Mouse (Mus musculus) thymus, adult 18-20 months (tissue): ENCODE data around the gene Fem1a.

Experiments used
- DNase-seq, 2 experiments: peaks; one replicate each; pipeline ENCODE4 v3.0.0; 2022; ENCODE audit warnings: mixed read lengths in 2 of 2

Gene Fem1a

DNA sequence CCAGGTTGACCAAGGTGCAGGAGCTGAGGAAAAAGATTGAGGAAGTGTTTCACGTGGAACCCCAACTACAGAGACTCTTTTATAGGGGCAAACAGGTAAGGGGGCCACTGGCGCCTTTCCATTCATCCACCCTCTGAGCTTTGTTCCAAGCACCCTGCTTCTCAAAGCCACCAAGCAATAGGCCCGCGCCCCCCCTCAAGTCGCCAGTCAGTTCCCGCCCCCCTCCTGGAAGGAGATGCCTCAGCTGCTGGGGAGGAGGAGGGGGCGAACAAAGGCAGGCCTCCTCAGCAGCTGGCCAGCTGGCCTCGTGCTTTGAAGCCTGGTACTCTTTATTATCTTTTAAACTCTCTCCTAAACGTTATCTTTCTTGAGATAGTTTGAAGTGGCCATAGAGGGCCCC, 48.5 kb downstream of the Fem1a start:
- DNase-seq, result no peak

GRCm38 (mm10) chr17:56305826-56306225, 49.2 kb downstream of the Fem1a start:
- DNase-seq, result peak in 1 of 2 experiments; percentile 31

DNA sequence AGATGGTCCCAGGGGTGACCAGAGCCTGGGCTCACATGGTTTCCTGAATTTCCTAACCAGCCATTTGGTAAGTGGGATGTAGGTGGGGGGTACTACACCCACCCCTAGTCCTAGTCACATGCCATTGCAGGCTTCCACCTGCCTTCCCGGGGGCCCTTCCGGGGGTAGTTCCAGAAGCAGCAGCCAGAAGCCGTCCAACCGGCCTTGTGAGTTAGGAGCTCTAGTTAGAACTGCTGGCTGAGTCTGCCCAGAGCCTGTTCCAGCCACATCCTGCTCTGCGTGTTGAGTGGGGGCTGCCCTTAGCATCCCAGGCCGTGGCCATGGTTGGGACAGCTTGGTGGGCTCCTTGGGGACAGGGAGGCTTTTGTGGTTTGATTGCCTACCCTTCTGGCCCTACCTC, 51.5 kb downstream of the Fem1a start:
- DNase-seq, result no peak

DNA sequence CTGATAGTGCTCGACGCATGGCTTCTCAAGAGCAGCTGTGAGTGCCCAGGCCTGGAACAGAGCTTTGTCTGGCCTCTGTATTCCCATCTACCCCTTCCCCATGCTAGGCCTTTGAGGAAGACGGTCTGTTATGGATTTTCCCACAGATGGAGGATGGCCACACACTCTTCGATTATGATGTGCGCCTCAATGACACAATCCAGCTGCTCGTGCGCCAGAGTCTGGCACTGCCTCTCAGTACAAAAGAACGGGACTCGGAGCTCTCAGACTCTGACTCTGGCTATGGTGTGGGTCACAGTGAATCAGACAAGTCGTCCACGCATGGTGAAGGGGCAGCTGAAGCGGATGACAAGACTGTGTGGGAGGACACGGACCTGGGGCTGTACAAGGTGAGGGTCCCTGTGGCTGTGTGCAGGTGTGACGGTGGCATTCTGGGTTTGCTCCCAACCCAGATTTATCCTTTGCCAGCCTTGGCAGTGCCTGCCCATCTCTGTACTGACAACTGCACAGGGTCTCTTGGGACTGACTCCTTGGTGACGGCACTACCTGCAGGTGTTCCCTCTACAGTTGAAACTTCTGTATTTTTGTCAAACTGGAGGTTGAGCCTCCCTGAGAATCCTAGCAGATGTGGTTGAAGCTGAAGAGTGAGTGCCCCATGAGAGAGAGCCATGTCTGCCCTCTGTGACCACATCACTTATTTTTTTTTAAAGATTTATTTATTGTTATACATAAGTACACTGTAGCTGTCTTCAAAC, 52.8 kb downstream of the Fem1a start:
- DNase-seq, result no peak
